Mouse (Mus musculus) ES-Bruce4 (cell line): ENCODE measurements around the gene Cdca3.

Experiments used
- CTCF ChIP-seq: IDR thresholded peaks from one replicate; pipeline ENCODE4 v1.8.1; 2011; ENCODE audit warnings: low read depth, low read length
- EP300 ChIP-seq: IDR thresholded peaks from 2 replicates; pipeline ENCODE4 v1.6.1; 2011; ENCODE audit warnings: low read depth, low read length; ENCODE audit not compliant: insufficient read depth

- no peak for TF ChIP-seq CTCF
- TF ChIP-seq EP300 = no peak
These were observed 52.5 kb downstream of the Cdca3 start for GRCm38 (mm10) chr6:124881821-124882220.
